Mouse (Mus musculus): ENCODE results near the gene Cdk5rap3.

GRCm38 (mm10) chr11:96879359-96879758 is 36.9 kb downstream of the Cdk5rap3 start:
- no peak for TF ChIP-seq GATA1 (IDR thresholded peaks at IDR 0.05; ENCODE audit: borderline replicate concordance, low read length)
- TF ChIP-seq FLI1 (IDR thresholded peaks at IDR 0.05; ENCODE audit: low read length) = no peak

All from megakaryocyte, embryonic 14.5 days (primary cell).